ENCODE assay signal across 8 mouse cellular contexts in the genomic region with DNA sequence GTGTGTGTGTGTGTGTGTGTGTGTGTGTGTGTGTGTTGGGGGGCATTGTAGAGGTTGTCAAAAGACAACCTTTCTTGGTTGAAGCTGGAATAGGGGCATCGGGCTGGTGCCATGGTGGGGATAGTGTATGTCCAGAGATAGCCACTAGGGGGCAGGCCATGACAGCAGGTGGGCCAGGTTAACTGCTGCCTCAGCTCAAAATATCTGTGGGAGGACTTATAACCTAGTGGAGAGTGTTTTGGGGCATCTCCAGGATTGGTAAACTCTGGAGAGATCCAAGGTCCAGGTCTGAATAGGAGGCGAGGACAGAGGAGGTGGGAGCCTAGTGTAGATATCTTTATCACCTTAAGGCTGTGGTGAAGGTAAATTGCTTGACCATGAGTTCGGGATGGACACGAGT.
DNase-seq lines count a peak whose midpoint lies in the region; ATAC-seq and TF ChIP-seq lines count a peak whose summit lies in the region.

No protein-coding gene starts in this region.

- H3K4me2 ChIP-seq in hindbrain, embryonic 16.5 days (ENCODE audit: low read length) = no peak overlapping the region

- H3K4me3 ChIP-seq in hindbrain, embryonic 10.5 days = no peak overlapping the region
- no peak overlapping the region for H3K4me3 ChIP-seq in hindbrain, embryonic 16.5 days (ENCODE audit: low read length)
- no peak overlapping the region for H3K4me3 ChIP-seq in liver, adult 2 months (ENCODE audit: insufficient read depth, low read depth, low read length)

- H3K36me3 ChIP-seq in hindbrain, embryonic 10.5 days = no peaks in the 10 kb centered on the region
- no peaks in the 10 kb centered on the region for H3K36me3 ChIP-seq in hindbrain, embryonic 16.5 days (ENCODE audit: control insufficient read depth, insufficient read depth, low read length)
- H3K36me3 ChIP-seq in liver, adult 2 months (ENCODE audit: control insufficient read depth, insufficient read depth, low read length) = no peaks in the 10 kb centered on the region

- peaks cover 10% of the 10 kb centered on the region; the same call in 1 of the 2 replicates for H3K4me1 ChIP-seq in hindbrain, embryonic 10.5 days (replicated peaks)
- H3K4me1 ChIP-seq in hindbrain, embryonic 16.5 days (ENCODE audit: control insufficient read depth, insufficient read depth, low read depth, low read length) = no peaks in the 10 kb centered on the region
- no peaks in the 10 kb centered on the region for H3K4me1 ChIP-seq in liver, adult 2 months (ENCODE audit: control insufficient read depth, insufficient read depth, low read length)

- TF ChIP-seq CTCF in liver, adult 2 months (IDR thresholded peaks at IDR 0.05; ENCODE audit: low read depth, low read length) = peak; percentile 92

- H3K79me2 ChIP-seq in liver, adult 2 months (ENCODE audit: control insufficient read depth, insufficient read depth, low read length) = no peaks in the 10 kb centered on the region

- H3K9me3 ChIP-seq in hindbrain, embryonic 10.5 days = no peaks in the 10 kb centered on the region
- no peaks in the 10 kb centered on the region for H3K9me3 ChIP-seq in hindbrain, embryonic 16.5 days (ENCODE audit: control insufficient read depth, low read length)

- peak; percentile 70 for DNase-seq in hindbrain, embryonic 10.5 days (ENCODE audit: low spot score)
- DNase-seq in embryo, embryonic 11 days = peak; percentile 69
- peak; percentile 36 to 46 for DNase-seq in heart, adult 9 months (ENCODE audit: low spot score in 2 of 2)
- peak; percentile 84 for DNase-seq in kidney, postnatal 10 days
- DNase-seq in liver, adult 2 months (ENCODE audit: extremely low read depth, low read depth, low spot score) = peak; percentile 8
- DNase-seq in naive thymus-derived CD4-positive, alpha-beta T cell, adult 2 months (ENCODE audit: low read depth) = peak; percentile 4
- DNase-seq in testis, postnatal 14 days (ENCODE audit: low spot score) = peak; percentile 24

- no peak overlapping the region for H3K9ac ChIP-seq in hindbrain, embryonic 16.5 days (ENCODE audit: low read depth, low read length)
- H3K9ac ChIP-seq in liver, adult 2 months (ENCODE audit: low read depth, low read length) = no peak overlapping the region

- peaks cover 11% of the 10 kb centered on the region; the same call in 1 of the 2 replicates for H3K27me3 ChIP-seq in hindbrain, embryonic 10.5 days (ENCODE audit: insufficient read depth, poor library complexity, severe bottlenecking)
- H3K27me3 ChIP-seq in hindbrain, embryonic 16.5 days (replicated peaks; ENCODE audit: control insufficient read depth, insufficient read depth, low read length) = peaks cover 11% of the 10 kb centered on the region
- no peaks in the 10 kb centered on the region for H3K27me3 ChIP-seq in liver, adult 2 months (ENCODE audit: control insufficient read depth, insufficient read depth, low read length)

- 74% methylated on average over 4 of the region's 4 CpGs for WGBS in hindbrain, embryonic 10.5 days
- 61% methylated on average over 4 of the region's 4 CpGs for WGBS in hindbrain, embryonic 16.5 days
- WGBS in liver, adult 2 months = 54% methylated on average over 4 of the region's 4 CpGs

- no peak for TF ChIP-seq POLR2A in liver, adult 2 months (IDR thresholded peaks at IDR 0.05; ENCODE audit: extremely low read depth, insufficient read depth, low read length)

- H3K27ac ChIP-seq in hindbrain, embryonic 10.5 days = no peak overlapping the region
- H3K27ac ChIP-seq in hindbrain, embryonic 16.5 days (ENCODE audit: low read depth, low read length) = no peak overlapping the region
- no peak overlapping the region for H3K27ac ChIP-seq in liver, adult 2 months (replicated peaks; ENCODE audit: insufficient read depth, low read depth, low read length)

- no peak for ATAC-seq in hindbrain, embryonic 16.5 days

Comparison
In these comparisons a context has a peak if more than half of its experiments do, and no peak if none do; other contexts are left out.
1. DNase-seq: peak in every context shown above with its lines; median percentile 84 in kidney, postnatal 10 days; 70 in hindbrain, embryonic 10.5 days; 69 in embryo, embryonic 11 days; 41 in heart, adult 9 months; 24 in testis, postnatal 14 days; 8 in liver, adult 2 months; 4 in naive thymus-derived CD4-positive, alpha-beta T cell, adult 2 months.